Mouse (Mus musculus) forebrain, postnatal 0 days (tissue): ENCODE results near the gene Isg15. TPM values are rescaled to one million over a fixed set of nuclear protein-coding genes. Genes with fewer than 3 reads are reported as not detected.

Source experiments
- ATAC-seq: fragments of 200-750 bp; cut with Nextera tagmentation; 2 replicates; pipeline ENCODE4 v1.8.0; 2017; ENCODE audit warnings: mild to moderate bottlenecking, moderate library complexity
- DNase-seq: peaks from one replicate; pipeline ENCODE4 v3.0.0-alpha.2; 2015
- H3K27ac ChIP-seq: fragments of 300-500 bp; sonication (generic); 2 replicates; pipeline ENCODE4 v1.5.1; 2014; ENCODE audit warnings: low read depth, mild to moderate bottlenecking, antibody characterized with exemption, low read length, moderate library complexity, mixed read lengths
- H3K27me3 ChIP-seq: fragments of 300-500 bp; sonication (generic); 2 replicates; pipeline ENCODE4 v1.6.1; 2014; ENCODE audit warnings: mild to moderate bottlenecking, low read length, mixed read lengths; ENCODE audit not compliant: insufficient read depth
- H3K36me3 ChIP-seq: fragments of 300-500 bp; sonication (generic); 2 replicates; pipeline ENCODE4 v1.6.1; 2014; ENCODE audit warnings: mild to moderate bottlenecking, moderate library complexity; ENCODE audit not compliant: insufficient read depth
- H3K4me1 ChIP-seq: fragments of 300-500 bp; sonication (generic); 2 replicates; pipeline ENCODE4 v1.6.1; 2014; ENCODE audit warnings: antibody characterized with exemption; ENCODE audit not compliant: insufficient read depth
- H3K4me2 ChIP-seq: fragments of 300-500 bp; sonication (generic); 2 replicates; pipeline ENCODE4 v1.6.1; 2014; ENCODE audit warnings: low read depth, mild to moderate bottlenecking, moderate library complexity
- H3K4me3 ChIP-seq: fragments of 300-500 bp; sonication (generic); 2 replicates; pipeline ENCODE4 v1.5.1; 2014; ENCODE audit warnings: low read depth, low read length, mixed read lengths
- H3K9ac ChIP-seq: fragments of 300-500 bp; sonication (generic); 2 replicates; pipeline ENCODE4 v1.6.1; 2014; ENCODE audit warnings: mild to moderate bottlenecking
- H3K9me3 ChIP-seq: fragments of 300-500 bp; sonication (generic); 2 replicates; pipeline ENCODE4 v1.6.1; 2016; ENCODE audit warnings: low read length
- CTCF ChIP-seq: sonication (generic); IDR thresholded peaks from 2 replicates; pipeline ENCODE4 v1.5.1; 2016; ENCODE audit warnings: antibody characterized with exemption, control low read depth, low read depth
- WGBS: fragments of 180-500 bp; shearing (Covaris S2); extraction: QIAGEN DNeasy Blood & Tissue Kit; methylation state at CpG from one replicate; pipeline ENCODE4 v1.1.7; 2014; 5-methylcytosine and 5-hydroxymethylcytosine counted together
- polyA plus RNA-seq: library from polyadenylated mRNA; unstranded; fragments of >200 nt; fragmentation: Nextera tagmentation; extraction: Ambion mirVana; gene quantifications from 2 replicates; pipeline ENCODE4 v1.2.1, GENCODE M21; 2015
- total RNA-seq: library from RNA; depleted of rRNA; stranded (reverse); fragments of >200 nt; gene quantifications from 2 replicates; pipeline ENCODE4 v1.2.3, GENCODE M21; 2014

Isg15 gene
- total and polyA plus RNA-seq, 2 experiments from 2014 or later, result 2.2 to 3.4 TPM

DNA sequence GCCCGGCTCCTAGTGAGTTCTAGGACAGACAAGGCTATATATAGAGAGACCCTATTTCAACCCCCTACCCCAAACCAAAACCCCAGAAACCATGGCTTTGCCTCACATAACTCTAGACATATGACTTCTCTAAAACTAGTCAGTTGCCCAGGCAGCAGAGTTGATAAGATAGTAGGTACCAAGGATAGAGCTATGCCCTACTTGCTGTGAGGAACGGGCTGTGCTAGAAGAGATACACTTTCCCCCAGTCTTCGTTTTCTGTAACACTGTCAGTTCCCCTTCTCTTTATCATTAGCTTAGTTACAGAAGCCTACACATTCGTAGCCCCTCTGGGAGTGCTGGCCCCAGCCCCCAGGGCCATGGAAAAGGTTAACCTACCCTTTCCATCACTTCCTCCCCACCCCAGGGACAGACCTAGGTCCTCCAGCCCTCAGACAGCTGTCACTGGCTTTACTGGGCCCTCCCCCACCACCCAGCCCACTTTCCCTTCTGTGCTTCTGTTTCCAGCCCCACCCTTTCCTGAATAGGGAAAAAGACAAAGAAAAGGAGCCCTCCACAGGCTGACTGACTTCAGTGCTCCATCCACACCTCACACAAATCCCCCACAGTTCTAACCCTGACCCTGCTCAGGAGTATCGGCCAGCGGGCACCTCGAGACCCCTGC is 16.2 kb downstream of the Isg15 start:
- TF ChIP-seq CTCF, result no peak
- peak overlapping the region; percentile 74 for H3K9ac ChIP-seq
- peaks cover 11% of the 10 kb centered on the region; the same call in 1 of the 2 replicates for H3K36me3 ChIP-seq
- H3K27ac ChIP-seq, result peak overlapping the region; percentile 86; the same call in 1 of the 2 replicates
- WGBS, result 64% methylated on average over 7 of the region's 7 CpGs
- H3K4me1 ChIP-seq, result peaks cover 75% of the 10 kb centered on the region
- ATAC-seq (no peak), DNase-seq (no peak)
- peak overlapping the region; percentile 87 for H3K4me2 ChIP-seq
- H3K4me3 ChIP-seq, result peak overlapping the region; percentile 47
- H3K9me3 ChIP-seq, result no peaks in the 10 kb centered on the region
- no peaks in the 10 kb centered on the region for H3K27me3 ChIP-seq

GRCm38 (mm10) chr4:156183747-156184146 is 16.9 kb downstream of the Isg15 start:
- ATAC-seq (no peak), DNase-seq (no peak)
- Histone ChIP-seq H3K9me3 (no peaks in the 10 kb centered on the region), H3K4me2 (peak overlapping the region; percentile 87), H3K4me3 (peak overlapping the region; percentile 47), H3K27me3 (no peaks in the 10 kb centered on the region), H3K27ac (no peak overlapping the region), H3K4me1 (peaks cover 70% of the 10 kb centered on the region), H3K9ac (peak overlapping the region; percentile 35; the same call in 1 of the 2 replicates), H3K36me3 (peaks cover 18% of the 10 kb centered on the region)
- 85% methylated on average over 5 of the region's 5 CpGs for WGBS
- no peak for TF ChIP-seq CTCF

GRCm38 (mm10) chr4:156177630-156178029 is 23.0 kb downstream of the Isg15 start:
- 93% methylated on average over 9 of the region's 9 CpGs for WGBS
- H3K4me2 ChIP-seq, result no peak overlapping the region
- H3K27me3 ChIP-seq, result no peaks in the 10 kb centered on the region
- peaks cover 20% of the 10 kb centered on the region for H3K4me1 ChIP-seq
- no peak overlapping the region for H3K4me3 ChIP-seq
- no peaks in the 10 kb centered on the region for H3K9me3 ChIP-seq
- H3K27ac ChIP-seq, result no peak overlapping the region
- no peak overlapping the region for H3K9ac ChIP-seq
- H3K36me3 ChIP-seq, result peaks cover 78% of the 10 kb centered on the region
- no peak for TF ChIP-seq CTCF
- ATAC-seq (no peak), DNase-seq (no peak)

GRCm38 (mm10) chr4:156171828-156172227 is 28.8 kb downstream of the Isg15 start:
- DNase-seq, result no peak
- WGBS, result 93% methylated on average over 11 of the region's 11 CpGs
- Histone ChIP-seq H3K4me2 (no peak overlapping the region), H3K9ac (no peak overlapping the region), H3K36me3 (peaks cover 99% of the 10 kb centered on the region), H3K27me3 (no peaks in the 10 kb centered on the region), H3K27ac (no peak overlapping the region), H3K4me3 (no peak overlapping the region), H3K9me3 (no peaks in the 10 kb centered on the region), H3K4me1 (no peaks in the 10 kb centered on the region)
- TF ChIP-seq CTCF, result no peak
- ATAC-seq, result no peak

- DNase-seq, result no peak
- Histone ChIP-seq H3K4me1 (no peaks in the 10 kb centered on the region), H3K36me3 (peaks cover 97% of the 10 kb centered on the region), H3K27ac (no peak overlapping the region), H3K4me2 (no peak overlapping the region), H3K27me3 (no peaks in the 10 kb centered on the region), H3K4me3 (no peak overlapping the region), H3K9me3 (no peaks in the 10 kb centered on the region), H3K9ac (no peak overlapping the region)
- no peak for TF ChIP-seq CTCF
- ATAC-seq, result no peak
- WGBS, result 93% methylated on average over 10 of the region's 10 CpGs
Observed at GRCm38 (mm10) chr4:156169129-156169528, 31.5 kb downstream of the Isg15 start.

DNA sequence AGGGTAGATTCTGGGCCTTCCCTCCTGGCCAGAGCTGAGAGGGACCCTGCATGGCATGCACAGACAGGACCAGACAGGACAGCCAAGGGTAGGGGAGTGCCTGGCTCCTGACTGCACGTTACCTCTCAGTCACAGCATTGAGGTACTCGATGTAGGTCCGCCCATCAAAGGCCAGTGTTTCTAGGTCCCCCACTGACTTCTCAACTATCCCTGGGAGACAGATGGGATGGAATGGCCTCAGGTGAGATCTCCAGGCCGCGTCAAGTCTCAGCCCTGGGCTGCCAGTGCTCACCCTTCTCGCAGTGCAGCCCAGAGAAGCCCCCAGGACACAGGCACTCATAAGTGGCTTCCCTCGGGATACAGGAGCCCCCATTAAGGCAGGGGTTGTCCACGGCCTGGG is 32.0 kb downstream of the Isg15 start:
- no peak overlapping the region for H3K9ac ChIP-seq
- WGBS, result 95% methylated on average over 8 of the region's 8 CpGs
- no peaks in the 10 kb centered on the region for H3K4me1 ChIP-seq
- TF ChIP-seq CTCF, result no peak
- H3K36me3 ChIP-seq, result peaks cover 96% of the 10 kb centered on the region
- no peaks in the 10 kb centered on the region for H3K27me3 ChIP-seq
- DNase-seq (no peak), ATAC-seq (no peak)
- H3K4me2 ChIP-seq, result no peak overlapping the region
- no peak overlapping the region for H3K4me3 ChIP-seq
- H3K27ac ChIP-seq, result no peak overlapping the region
- no peaks in the 10 kb centered on the region for H3K9me3 ChIP-seq

DNA sequence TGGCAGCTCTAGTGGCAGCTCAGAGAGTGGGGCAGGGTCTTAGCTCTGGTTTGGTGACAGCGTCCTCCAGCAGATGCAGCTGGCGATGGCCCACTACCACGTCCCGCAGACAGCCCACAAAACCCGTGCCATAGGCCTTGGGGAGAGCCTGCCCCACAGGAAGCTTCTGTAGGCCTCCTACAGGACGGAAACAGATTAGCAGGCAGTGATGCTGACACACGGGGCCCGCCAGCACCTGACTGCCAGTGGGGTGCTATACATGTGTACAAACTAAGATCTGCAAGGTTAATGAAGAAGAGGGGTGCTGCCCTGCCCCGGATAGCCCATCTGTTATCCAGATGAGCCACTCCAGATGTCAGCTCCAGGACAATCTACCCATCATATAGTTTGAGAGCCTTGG is 34.1 kb downstream of the Isg15 start:
- H3K9me3 ChIP-seq, result no peaks in the 10 kb centered on the region
- ATAC-seq, result no peak

More for the DNA sequence above, 34.1 kb downstream of the Isg15 start:
- Histone ChIP-seq H3K36me3 (peaks cover 82% of the 10 kb centered on the region), H3K4me2 (no peak overlapping the region), H3K4me1 (no peaks in the 10 kb centered on the region), H3K27me3 (no peaks in the 10 kb centered on the region), H3K4me3 (no peak overlapping the region), H3K27ac (no peak overlapping the region), H3K9ac (no peak overlapping the region)
- DNase-seq, result no peak
- WGBS, result 92% methylated on average over 9 of the region's 9 CpGs
- no peak for TF ChIP-seq CTCF
